Mouse (Mus musculus) heart, postnatal 25 days (tissue): ENCODE data around the gene Mrgprd. TPM values are rescaled to one million over a fixed set of nuclear protein-coding genes. Genes with fewer than 3 reads are reported as not detected.

ENCODE experiments used
- DNase-seq: peaks from one replicate; pipeline ENCODE4 v3.0.0; 2022; ENCODE audit warnings: low spot score
- intact Hi-C: fragments of 180-260 bp; cut with DNase I; formaldehyde crosslinking; loops from one replicate; pipeline ENCODE4 v1.15.1; 2025
- total RNA-seq, 2 experiments: library from RNA; stranded (reverse); gene quantifications; 2 replicates each; pipeline ENCODE4 v1.2.3; 2021

Gene Mrgprd
- total RNA-seq, 2 experiments from 2014 or later = not detected

DNA sequence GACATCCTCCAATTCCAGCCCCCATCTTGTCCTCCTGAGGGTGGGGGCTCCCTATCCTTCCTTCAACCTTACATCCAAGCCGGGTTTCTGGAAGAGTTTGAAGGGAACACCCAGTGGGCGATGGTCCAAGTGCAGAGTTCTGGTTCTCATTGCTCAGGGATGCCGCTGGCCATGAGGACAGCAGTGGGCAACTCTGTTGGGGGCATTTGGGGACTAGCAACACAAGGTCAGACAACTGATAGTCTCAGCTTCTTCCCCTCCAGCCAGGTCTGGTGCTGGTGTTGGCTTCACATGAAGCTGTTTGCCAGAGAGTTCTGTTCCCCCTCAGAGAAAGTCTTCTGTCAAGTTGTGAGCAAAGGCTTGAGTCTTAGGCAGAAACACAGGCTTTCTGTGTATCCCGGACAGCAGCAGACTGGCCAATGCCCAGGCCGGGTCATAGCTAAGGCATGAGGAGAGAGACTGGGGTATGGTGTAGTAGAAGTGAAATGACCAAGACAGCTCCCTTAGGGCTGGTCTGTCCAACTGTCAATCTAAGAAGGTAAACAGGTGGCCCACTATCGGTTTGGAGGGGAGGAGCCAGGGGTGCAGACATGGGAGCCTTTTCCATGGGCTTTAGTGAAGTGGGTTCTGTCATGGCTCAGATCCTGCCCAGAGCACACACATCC lies 13.2 kb upstream of the Mrgprd start:
- no peak for DNase-seq

DNA sequence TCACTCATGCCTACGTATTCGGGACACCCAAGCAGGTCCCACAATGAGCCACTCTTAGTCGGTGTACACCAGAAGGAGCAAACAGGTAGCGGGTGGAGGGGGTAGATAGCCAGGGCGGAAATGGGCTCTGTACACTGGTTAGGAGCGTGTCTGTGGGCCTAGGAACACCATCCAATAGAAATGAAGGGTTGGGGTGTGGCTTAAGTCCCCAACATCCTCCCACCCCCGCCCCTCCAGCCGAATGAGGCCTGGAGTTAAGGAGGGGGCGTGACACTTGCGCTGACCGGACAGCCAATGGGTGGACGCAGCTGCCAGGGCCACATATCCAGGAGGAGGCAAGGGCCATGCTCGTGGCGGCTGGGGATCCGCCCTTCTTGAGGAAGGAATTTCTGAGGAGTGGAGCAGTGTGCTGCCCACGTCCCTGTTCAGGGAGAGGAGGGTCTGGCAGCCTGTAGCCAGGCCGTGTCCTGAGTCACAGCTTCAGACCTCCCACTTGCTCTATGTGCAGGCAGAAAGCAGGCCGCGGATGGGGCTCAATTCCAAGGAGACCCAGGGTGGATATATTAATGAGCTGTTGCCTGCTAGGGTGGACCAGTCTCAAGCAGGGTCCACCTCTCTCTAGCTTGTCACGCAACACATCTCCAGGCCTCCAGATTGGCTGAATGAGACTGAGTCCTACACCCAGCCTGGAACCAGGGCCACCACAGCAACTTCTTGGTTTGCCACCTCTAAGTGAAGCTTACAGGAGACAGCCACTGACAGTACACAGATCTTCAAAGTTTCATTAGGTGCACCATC lies 11.9 kb upstream of the Mrgprd start:
- peak; percentile 76 for DNase-seq
- intact Hi-C loops = no loop called here

More for the DNA sequence above, 13.2 kb upstream of the Mrgprd start:
- intact Hi-C loops = no loop called here

DNA sequence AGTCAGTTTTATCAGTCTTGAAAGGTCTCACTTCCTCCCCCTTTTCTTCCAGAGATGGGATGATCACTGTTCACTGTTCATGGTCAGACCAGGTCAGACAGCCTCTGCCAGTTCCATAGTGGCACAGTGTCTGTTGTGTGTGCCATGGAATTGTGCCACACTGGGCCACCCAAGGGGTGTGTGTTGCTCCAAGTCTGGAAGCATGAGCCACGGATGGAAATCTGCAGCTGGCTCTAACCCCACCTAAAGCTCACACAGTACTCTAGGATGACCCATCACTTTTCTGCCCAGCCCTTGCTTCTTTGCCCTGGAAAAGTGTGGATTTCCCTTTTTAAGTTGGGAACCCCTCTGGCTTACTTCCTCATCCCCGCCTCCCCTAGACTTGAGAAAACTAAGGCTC lies 10.5 kb upstream of the Mrgprd start:
- intact Hi-C loops = no loop called here
- no peak for DNase-seq

DNA sequence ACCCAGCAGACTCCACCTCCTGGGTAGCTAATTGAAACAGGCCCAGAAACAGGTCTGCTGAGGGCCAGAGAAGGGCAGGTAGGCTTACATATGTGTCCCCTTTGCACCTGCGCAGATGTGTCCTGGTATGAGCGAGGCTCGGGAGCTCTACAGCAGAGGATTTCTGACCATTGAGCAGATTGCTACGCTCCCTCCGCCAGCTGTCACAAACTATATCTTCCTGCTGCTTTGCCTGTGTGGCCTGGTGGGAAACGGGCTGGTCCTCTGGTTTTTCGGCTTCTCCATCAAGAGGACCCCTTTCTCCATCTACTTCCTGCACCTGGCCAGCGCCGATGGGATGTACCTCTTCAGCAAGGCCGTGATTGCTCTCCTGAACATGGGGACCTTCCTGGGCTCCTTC lies 7.0 kb upstream of the Mrgprd start:
- intact Hi-C loops = no loop called here
- no peak for DNase-seq

DNA sequence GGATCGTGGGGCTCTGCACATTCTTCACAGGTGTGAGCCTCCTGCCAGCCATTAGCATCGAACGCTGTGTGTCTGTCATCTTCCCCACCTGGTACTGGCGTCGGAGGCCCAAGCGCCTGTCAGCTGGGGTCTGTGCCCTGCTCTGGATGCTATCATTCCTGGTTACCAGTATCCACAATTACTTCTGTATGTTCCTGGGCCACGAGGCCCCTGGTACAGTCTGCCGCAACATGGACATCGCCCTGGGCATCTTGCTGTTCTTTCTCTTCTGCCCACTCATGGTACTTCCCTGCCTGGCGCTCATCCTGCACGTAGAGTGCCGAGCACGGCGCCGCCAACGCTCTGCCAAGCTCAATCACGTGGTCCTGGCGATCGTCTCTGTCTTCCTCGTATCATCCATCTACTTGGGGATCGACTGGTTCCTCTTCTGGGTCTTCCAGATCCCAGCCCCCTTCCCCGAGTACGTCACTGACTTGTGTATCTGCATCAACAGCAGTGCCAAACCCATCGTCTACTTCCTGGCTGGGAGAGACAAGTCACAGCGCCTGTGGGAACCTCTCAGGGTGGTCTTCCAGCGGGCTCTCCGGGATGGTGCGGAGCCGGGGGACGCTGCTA lies 6.5 kb upstream of the Mrgprd start:
- no peak for DNase-seq
- intact Hi-C loops = no loop called here

DNA sequence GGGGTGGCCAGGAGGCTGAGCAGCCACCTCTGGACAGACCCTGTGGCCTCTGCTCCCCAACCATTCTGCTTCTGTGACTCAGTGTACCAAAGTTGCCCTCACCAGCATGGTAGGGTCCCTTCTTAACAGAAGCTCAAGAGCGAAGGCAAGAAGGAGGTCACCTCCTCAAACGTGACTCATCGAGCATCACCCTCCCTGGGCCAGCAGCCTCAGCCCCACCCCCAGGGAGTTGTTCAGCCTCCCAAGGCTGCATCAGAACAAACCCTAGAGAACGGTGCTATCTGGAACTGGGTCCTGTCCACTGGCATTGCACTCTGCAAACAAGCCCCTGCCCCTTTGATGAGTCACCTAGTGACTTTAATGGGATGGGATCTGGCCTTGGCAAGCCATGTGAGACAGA lies 5.8 kb upstream of the Mrgprd start:
- no peak for DNase-seq

DNA sequence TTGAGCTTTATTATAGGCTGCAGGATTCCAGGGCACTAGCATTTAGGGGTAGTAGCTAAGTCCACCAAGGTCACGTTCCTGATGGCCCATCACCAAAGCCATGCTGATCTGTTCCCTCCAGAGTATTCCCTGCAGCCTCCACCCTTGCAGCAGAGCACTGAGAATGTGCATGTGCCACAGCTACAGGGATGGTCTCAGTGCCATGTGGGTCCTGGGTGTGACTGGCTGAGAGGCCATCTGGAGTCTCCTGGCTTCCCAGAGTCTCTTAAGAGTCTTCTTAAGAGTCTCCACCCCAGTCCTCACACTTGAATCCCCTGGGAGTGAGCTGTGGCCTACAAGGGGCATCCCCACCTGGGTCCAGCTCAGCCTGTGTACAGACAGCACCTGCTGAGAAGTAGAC lies 4.8 kb upstream of the Mrgprd start:
- DNase-seq = no peak
- intact Hi-C loops = no loop called here

More for the DNA sequence above, 5.8 kb upstream of the Mrgprd start:
- intact Hi-C loops = no loop called here

DNA sequence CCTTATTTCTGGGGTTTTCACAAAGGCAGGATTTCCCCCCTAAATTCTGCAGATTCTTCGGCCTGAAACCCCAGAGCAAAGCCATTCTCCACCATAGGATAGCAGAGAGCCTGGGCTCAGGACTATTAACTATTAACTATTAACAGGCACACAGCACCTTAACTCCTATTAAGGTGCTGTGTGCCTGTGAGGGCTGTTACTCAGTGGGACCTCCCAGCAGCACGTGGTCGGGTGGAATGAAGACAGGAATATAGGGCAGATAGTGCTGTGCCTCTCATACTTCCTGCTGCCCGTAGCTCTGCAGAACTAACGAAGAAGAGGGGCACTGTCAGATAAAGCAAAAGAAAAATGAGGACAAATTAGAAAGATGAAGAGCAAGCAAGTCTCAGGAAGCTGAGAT lies 4.1 kb upstream of the Mrgprd start:
- intact Hi-C loops = no loop called here
- no peak for DNase-seq

DNA sequence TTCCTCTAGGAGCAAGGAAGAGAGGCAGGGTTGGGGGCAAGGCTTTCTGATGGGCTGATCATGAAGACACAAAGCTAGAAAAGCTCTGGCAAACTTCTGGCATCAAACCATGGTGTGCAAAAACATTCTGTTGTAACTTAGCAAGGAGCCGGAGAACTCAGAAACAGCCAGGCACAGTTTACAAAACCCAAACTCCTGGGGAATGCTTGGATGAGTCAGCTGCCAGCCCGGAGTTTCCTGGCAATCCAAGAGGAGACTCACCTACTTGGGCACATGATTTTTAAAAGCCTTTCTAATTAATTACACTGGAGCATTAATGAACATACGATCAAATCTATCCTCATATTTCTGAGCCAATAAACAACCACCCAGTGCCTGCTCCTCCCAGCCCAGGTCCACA lies 2.5 kb upstream of the Mrgprd start:
- intact Hi-C loops = no loop called here
- DNase-seq = no peak

DNA sequence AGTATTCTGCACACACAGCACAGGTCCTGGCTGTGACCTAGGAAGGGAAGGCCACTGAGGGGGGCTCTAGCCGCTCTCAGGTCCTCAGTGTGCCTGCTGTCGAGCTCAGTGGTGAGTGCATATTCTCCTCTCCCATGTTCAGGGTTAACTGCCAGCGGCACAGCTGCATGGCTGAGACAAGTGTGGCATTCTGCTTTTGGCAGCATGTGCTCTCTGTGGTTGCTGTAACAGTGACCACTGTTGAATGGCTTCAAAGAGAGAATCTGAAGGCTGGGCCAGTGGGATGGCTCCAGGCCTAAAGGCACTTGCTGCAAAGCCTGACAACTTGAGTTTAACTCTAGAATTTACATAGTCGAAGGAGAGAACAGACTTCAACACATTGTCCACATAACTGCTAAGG lies 2.9 kb downstream of the Mrgprd start:
- intact Hi-C loops = no loop called here
- DNase-seq = no peak

DNA sequence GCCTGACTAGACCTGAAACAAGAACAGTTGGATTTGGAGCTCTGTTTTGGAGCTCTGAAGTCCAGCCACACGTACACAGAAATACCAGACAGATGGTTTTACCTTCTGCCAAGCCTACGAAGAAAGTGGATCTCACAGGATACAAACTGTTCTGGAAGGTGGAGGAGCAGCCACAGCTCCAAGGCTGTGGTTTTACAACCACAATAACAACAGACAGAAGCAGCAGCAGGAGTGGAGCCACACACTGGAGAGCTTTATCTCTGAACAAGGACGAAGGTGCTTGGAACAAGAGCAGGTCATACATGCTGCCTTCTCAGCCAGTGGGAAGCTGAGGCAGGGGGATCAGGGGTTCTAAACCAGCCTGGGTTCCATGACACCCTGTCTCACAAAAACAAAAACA lies 4.8 kb downstream of the Mrgprd start:
- intact Hi-C loops = no loop called here
- DNase-seq = no peak

DNA sequence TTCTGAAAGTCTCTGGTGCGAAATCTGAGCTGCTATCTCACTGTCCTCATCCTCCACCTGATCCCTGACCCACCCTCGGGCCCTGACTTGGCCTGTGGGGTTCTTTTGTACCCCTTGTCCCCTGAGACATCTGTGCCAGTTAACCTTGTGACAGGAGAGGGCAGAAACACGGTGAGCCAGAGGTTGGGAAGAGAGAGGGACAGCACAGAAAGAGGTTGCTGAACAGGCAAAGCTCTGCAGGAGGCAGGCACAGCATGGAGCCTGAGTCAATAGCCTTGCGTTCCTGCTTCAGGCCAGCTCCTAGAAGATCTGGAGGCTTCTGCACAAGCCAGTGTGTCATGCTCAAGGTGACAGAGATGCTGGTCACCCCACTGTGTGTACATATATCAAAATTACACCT lies 9.0 kb downstream of the Mrgprd start:
- intact Hi-C loops = no loop called here
- DNase-seq = no peak

DNA sequence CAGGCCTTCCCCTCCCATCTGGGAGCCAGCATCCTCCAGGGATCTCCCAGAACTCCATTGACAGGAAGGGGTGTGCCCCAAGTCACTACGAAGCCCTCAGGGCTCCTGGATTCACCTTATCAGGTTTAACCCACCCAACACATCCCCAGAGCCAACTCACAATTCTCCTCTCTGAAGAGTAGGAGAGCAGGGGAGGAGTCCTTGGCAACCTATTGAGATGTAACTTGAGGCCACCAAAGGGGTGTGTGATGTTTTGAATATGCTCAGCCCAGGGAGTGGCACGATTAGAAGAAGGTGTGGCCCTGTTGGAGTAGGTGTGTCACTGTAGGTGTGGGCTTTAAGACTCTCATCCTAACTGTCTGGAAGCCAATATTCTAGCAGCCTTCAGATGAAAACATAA lies 11.1 kb downstream of the Mrgprd start:
- intact Hi-C loops = no loop called here
- DNase-seq = no peak

DNA sequence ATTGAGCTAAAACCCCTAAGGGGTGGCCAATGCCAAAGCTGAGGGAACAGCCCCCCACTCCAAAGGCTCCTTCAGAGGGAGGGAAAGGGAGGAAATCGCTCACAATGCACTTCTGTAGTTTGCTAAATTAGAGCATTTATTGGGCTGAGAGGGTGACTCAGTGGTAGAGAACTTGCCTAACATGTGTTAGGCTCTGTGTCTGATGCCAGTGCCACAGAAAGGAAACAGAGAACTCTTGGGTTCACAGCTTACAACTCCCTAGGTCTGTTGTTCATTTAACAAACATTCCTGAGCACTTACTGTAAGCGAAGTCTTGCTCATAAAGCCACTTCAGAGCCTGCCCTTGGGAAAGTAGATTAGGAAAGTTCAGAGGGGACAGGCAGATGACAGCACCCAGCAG lies 15.3 kb downstream of the Mrgprd start:
- intact Hi-C loops = no loop called here
- DNase-seq = no peak

DNA sequence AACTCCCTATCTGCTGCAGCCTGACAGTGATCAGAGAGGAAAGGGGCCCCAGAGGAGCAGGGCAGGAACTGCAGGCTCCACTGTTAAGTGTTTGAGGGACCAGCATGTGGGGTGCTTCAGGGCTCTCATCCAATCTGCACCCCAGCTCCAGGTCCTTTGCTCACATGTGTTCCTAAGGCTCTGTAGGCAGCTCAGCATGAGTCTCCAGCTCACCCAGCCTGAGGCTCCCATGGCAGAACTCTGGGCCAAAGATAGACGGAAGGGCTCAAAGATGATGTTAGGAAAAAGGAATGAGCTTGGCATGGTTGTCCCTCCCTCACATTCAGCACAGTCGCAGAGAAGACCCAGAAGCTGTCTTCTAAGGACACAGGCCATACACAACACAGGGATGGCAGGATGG lies 16.0 kb downstream of the Mrgprd start:
- DNase-seq = no peak
- intact Hi-C loops = no loop called here

DNA sequence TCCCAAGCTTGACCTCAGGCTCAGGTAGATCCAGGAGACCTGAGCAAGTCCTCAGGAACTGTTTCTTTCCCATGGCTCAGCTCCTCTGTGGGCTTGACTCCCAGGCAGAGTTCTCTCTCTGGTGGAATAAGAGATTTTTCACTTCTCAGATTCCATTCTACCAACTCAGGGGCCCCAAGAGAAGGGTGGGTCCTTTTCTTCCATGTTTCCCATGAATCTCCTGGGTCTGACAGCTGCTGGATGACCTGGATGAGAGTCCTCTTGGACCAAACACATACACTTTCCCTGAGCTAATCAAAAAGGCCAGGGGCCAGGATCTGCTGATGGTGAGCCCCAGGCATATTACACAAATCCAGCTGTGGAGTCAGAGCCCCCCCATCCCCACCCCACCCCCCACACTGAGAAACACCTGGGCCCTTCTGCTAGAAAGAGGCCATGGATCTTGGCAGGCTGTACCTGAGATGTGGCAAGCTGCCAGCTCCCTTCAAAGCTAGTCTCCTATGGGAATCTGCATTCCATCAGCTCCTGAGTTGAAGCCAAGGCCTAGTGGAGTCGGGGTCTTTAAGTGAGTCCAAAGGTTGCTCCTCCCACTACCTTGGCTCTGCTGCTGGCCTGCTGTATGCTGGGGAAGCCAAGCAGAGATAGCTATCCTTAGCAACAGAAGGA lies 17.9 kb downstream of the Mrgprd start:
- no peak for DNase-seq
- intact Hi-C loops = no loop called here

DNA sequence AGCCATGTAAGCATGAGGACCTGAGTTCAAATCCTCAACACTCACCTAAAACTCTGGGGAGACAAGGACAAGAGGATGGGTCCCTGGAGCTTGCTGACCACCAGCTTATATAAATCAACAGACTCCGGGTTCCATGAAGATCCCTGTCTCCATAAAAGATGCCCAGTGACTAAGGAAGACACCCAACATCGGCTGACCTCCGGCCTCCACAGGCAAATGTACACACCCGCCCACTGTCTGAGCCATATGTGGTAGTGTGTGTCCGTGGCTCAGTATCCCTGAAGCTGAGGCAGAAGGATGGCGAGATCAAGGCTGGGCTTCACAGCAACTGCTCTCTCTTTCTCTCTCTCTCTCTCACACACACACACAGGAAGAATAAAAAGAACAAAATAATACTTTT lies 19.3 kb downstream of the Mrgprd start:
- intact Hi-C loops = no loop called here
- no peak for DNase-seq

DNA sequence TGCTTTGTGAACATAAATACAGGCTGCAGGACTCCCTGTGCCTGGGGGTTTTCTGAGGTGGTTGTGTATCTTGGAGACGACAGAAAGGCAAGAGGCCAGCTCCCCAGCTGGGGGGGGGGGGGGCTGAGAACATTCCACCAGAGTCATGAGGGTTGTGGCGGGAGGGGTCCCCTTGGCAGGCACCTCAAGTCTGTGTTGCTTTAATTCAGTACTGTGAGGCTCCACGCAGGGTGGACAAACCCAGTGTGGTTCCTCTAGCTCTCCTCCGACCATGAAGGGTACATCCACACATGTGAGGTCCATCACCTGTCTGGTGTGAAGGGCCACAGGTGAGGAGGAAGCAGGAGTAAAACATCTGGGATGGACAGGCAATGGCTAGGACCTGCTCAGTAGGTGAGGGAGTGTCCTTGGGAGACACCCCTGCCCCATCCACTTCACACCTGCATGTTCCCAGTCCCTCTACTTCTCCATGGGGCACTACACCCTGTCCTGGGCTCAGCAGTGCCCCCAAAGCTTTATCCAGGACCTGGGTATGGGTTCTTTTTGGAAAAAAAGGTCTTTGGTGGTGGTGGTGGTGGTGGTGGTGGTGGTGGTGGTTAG lies 19.9 kb downstream of the Mrgprd start:
- DNase-seq = no peak
- intact Hi-C loops = no loop called here

DNA sequence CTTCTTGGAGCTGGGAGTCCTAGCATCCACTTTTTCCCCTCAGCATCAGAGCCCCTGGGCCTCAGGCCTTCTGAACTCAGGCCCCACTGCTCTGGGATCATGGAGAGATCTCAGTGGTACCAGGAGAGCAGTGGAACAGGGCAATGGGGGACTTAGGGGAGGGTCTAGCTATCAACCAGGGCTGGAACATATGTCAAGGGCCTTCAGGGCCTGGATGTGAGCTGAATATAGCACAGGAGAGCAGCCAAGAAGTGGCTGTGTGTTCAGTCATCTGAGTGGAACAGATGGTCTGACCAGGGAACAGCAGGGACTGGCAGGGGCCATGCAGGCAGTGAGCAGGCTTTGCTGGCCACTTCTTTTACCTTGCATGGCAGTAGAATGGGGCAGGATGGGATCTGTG lies 20.6 kb downstream of the Mrgprd start:
- DNase-seq = no peak
- intact Hi-C loops = no loop called here

DNA sequence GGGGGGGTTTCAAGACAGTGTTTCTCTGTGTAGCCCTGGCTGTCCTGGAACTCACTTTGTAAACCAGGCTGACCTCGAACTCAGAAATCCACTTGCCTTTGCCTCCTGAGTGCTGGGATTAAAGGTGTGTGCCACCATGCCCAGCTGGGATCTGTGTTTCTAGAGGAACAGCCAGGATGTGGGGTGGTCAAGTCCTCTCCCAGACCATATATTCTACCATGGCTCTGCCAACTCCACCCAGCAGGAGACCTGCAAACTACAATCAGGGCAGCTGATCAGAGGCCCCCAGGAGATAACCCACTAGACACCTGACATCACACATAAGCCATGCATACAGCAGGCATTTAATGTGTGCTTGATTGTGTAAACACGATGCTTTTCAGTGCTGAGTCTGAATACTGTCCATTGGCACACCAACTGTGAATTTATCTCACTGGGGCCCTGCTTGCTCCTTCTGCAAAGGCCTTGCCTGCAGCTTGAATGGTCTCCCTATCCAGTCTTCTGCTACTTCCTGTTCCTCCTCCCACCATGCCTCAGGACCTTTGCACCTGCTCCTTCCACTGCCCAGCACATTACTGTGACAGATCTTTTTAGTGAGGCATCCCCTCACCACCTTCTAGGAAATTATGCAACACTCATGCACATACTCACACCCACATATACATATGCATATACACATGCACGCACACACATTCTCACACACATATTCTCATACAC lies 21.1 kb downstream of the Mrgprd start:
- DNase-seq = no peak
- intact Hi-C loops = no loop called here
